Mouse (Mus musculus) lung, adult 2 months (tissue): ENCODE measurements at regions not wholly inside any gene's neighbourhood (a gene's known extent, or its start where the extent isn't known, plus 50 kb on each side); places are given as distances from the start of the nearest gene placed in this dataset.

Experiments
- CTCF ChIP-seq: fragments of 200-500 bp; IDR thresholded peaks from 2 replicates; pipeline ENCODE4 v1.5.1; 2011; ENCODE audit warnings: mild to moderate bottlenecking, low read length, control low read depth; ENCODE audit not compliant: insufficient read depth
- POLR2A ChIP-seq: fragments of 200-500 bp; IDR thresholded peaks from 2 replicates; pipeline ENCODE4 v1.6.1; 2011; ENCODE audit warnings: low read depth, mild to moderate bottlenecking, control low read depth, low read length, borderline replicate concordance; ENCODE audit errors: extremely low read depth

- no peak for TF ChIP-seq POLR2A
- no peak for TF ChIP-seq CTCF
These were observed 80.0 kb upstream of the Rbms3 start for GRCm38 (mm10) chr9:117709677-117710076.
